Mouse (Mus musculus) CH12.LX (cell line): Measurements from ENCODE around the gene Spred2. TPM values are rescaled to one million over a fixed set of nuclear protein-coding genes. Genes with fewer than 3 reads are reported as not detected.

ENCODE experiments used
- DNase-seq: peaks from one replicate; pipeline ENCODE4 v3.0.0-alpha.2; 2013; ENCODE audit errors: extremely low read depth
- H3K27ac ChIP-seq: 2 replicates; pipeline ENCODE4 v1.5.1; 2012; ENCODE audit warnings: low read depth, mild to moderate bottlenecking, control low read depth, moderate library complexity; ENCODE audit not compliant: insufficient read depth
- H3K27me3 ChIP-seq: replicated peaks from 2 replicates; pipeline ENCODE3; 2012; ENCODE audit warnings: inconsistent platforms
- H3K36me3 ChIP-seq, 2 experiments: replicated peaks in 1 of 2; 2 replicates each; pipeline versions ENCODE3 to v1.6.1; 2012; ENCODE audit warnings: inconsistent platforms in 1 of 2, low read length in 1 of 2, mild to moderate bottlenecking in 1 of 2, mixed read lengths in 1 of 2, moderate library complexity in 1 of 2; ENCODE audit not compliant: control insufficient read depth in 1 of 2, insufficient read depth in 1 of 2
- H3K4me1 ChIP-seq, 2 experiments: 2 replicates each; pipeline ENCODE4 v1.6.1; 2012; ENCODE audit warnings: inconsistent platforms in 1 of 2, moderate library complexity in 1 of 2; ENCODE audit not compliant: insufficient read depth in 2 of 2, control insufficient read depth in 1 of 2
- H3K4me2 ChIP-seq: 2 replicates; pipeline ENCODE4 v1.6.1; 2012; ENCODE audit warnings: low read depth, mild to moderate bottlenecking, control low read depth; ENCODE audit not compliant: poor library complexity, insufficient read depth, severe bottlenecking
- H3K4me3 ChIP-seq, 3 experiments: fragments of 150-350 bp in 1 of 3; sonication (generic) in 1 of 3; replicated peaks in 1 of 3; 2 replicates each; pipeline versions ENCODE3 to v1.5.1; 2011 to 2012; ENCODE audit warnings: low read depth in 2 of 3, low read length in 2 of 3, mild to moderate bottlenecking in 2 of 3, moderate library complexity in 2 of 3, control low read depth in 1 of 3, improper control_type of control experiment in 1 of 3, inconsistent platforms in 1 of 3, mixed read lengths in 1 of 3; ENCODE audit not compliant: poor library complexity in 1 of 3
- H3K79me2 ChIP-seq: replicated peaks from 2 replicates; pipeline ENCODE4 v1.6.1; 2012; ENCODE audit warnings: mild to moderate bottlenecking, moderate library complexity; ENCODE audit not compliant: control insufficient read depth, poor library complexity, insufficient read depth, severe bottlenecking; ENCODE audit errors: extremely low read depth
- H3K9ac ChIP-seq: 2 replicates; pipeline ENCODE4 v1.6.1; 2012; ENCODE audit warnings: low read depth, mild to moderate bottlenecking, control low read depth, moderate library complexity; ENCODE audit not compliant: insufficient read depth
- H3K9me3 ChIP-seq: replicated peaks from 2 replicates; pipeline ENCODE3; 2012; ENCODE audit warnings: low read length, inconsistent platforms, mixed read lengths
- CHD2 ChIP-seq: IDR thresholded peaks from 2 replicates; pipeline ENCODE4 v1.6.1; 2011; ENCODE audit warnings: low read length, improper control_type of control experiment
- E2F4 ChIP-seq: IDR thresholded peaks from 2 replicates; pipeline ENCODE4 v1.6.1; 2011; ENCODE audit warnings: low read depth, low read length, improper control_type of control experiment; ENCODE audit not compliant: insufficient replicate concordance
- ELF1 ChIP-seq: IDR thresholded peaks from 2 replicates; pipeline ENCODE4 v1.6.1; 2014; ENCODE audit warnings: low read depth, mild to moderate bottlenecking, inconsistent platforms, low read length, improper control_type of control experiment
- EP300 ChIP-seq: IDR thresholded peaks from 2 replicates; pipeline ENCODE4 v1.6.1; 2011; ENCODE audit warnings: low read length, improper control_type of control experiment
- GABPA ChIP-seq: IDR thresholded peaks from 2 replicates; pipeline ENCODE4 v1.6.1; 2012; ENCODE audit warnings: low read depth, low read length, improper control_type of control experiment, inconsistent platforms; ENCODE audit not compliant: insufficient replicate concordance
- JUND ChIP-seq: conservative IDR thresholded peaks from 2 replicates; pipeline ENCODE4 v1.6.1; 2011; ENCODE audit warnings: low read depth, low read length, improper control_type of control experiment
- MAFK ChIP-seq: IDR thresholded peaks from 2 replicates; pipeline ENCODE4 v1.6.1; 2011; ENCODE audit warnings: low read length, improper control_type of control experiment; ENCODE audit not compliant: insufficient replicate concordance
- MAX ChIP-seq: IDR thresholded peaks from 2 replicates; pipeline ENCODE4 v1.6.1; 2011; ENCODE audit warnings: low read length, improper control_type of control experiment
- MAZ ChIP-seq: IDR thresholded peaks from 2 replicates; pipeline ENCODE4 v1.6.1; 2012; ENCODE audit warnings: low read depth, mild to moderate bottlenecking, inconsistent platforms, low read length, improper control_type of control experiment, moderate library complexity
- MXI1 ChIP-seq: IDR thresholded peaks from 2 replicates; pipeline ENCODE4 v1.6.1; 2011; ENCODE audit warnings: mild to moderate bottlenecking, low read depth, low read length, improper control_type of control experiment
- MYC ChIP-seq: IDR thresholded peaks from 2 replicates; pipeline ENCODE4 v1.6.1; 2011; ENCODE audit warnings: low read depth, mild to moderate bottlenecking, improper control_type of control experiment, low read length
- POLR2AphosphoS2 ChIP-seq: IDR thresholded peaks from 2 replicates; pipeline ENCODE4 v1.6.1; 2011; ENCODE audit warnings: low read depth, low read length, improper control_type of control experiment
- SIN3A ChIP-seq: IDR thresholded peaks from 2 replicates; pipeline ENCODE4 v1.6.1; 2012; ENCODE audit warnings: low read length, improper control_type of control experiment, inconsistent platforms
- TBP ChIP-seq: conservative IDR thresholded peaks from 2 replicates; pipeline ENCODE4 v1.6.1; 2011; ENCODE audit warnings: low read depth, low read length, improper control_type of control experiment
- UBTF ChIP-seq: IDR thresholded peaks from 2 replicates; pipeline ENCODE4 v1.6.1; 2012; ENCODE audit warnings: low read depth, mild to moderate bottlenecking, inconsistent platforms, low read length, improper control_type of control experiment, moderate library complexity
- USF1 ChIP-seq: IDR thresholded peaks from 2 replicates; pipeline ENCODE4 v1.6.1; 2014; ENCODE audit warnings: low read depth, mild to moderate bottlenecking, inconsistent platforms, low read length, improper control_type of control experiment
- USF2 ChIP-seq: conservative IDR thresholded peaks from 2 replicates; pipeline ENCODE4 v1.6.1; 2011; ENCODE audit warnings: low read depth, low read length, improper control_type of control experiment
- ZKSCAN1 ChIP-seq: IDR thresholded peaks from 2 replicates; pipeline ENCODE4 v1.6.1; 2012; ENCODE audit warnings: low read depth, inconsistent platforms, low read length, improper control_type of control experiment, borderline replicate concordance
- ZMIZ1 ChIP-seq: IDR thresholded peaks from 2 replicates; pipeline ENCODE4 v1.6.1; 2012; ENCODE audit warnings: low read depth, mild to moderate bottlenecking, inconsistent platforms, low read length, improper control_type of control experiment
- ZNF384 ChIP-seq: IDR thresholded peaks from 2 replicates; pipeline ENCODE4 v1.6.1; 2012; ENCODE audit warnings: low read depth, low read length, improper control_type of control experiment, inconsistent platforms
- dilution Hi-C: fragments of 300-500 bp; cut with MboI; formaldehyde crosslinking; loops from 2 replicates; pipeline ENCODE4 v1.14.3; 2020; ENCODE audit warnings: low sequenced_read_pairs; ENCODE audit not compliant: extremely low pct_unique_long_range_greater_than_20kb, extremely low pct_ligation_motif_present
- in situ Hi-C: fragments of 300-500 bp; cut with MboI; formaldehyde crosslinking; loops from 3 replicates; pipeline ENCODE4 v1.14.3; 2019; ENCODE audit warnings: low sequenced_read_pairs, low pct_ligation_motif_present, low pct_unique_long_range_greater_than_20kb, mixed read lengths
- polyA plus RNA-seq: library from polyadenylated mRNA; unstranded; fragments of >175 nt; gene quantifications from 2 replicates; pipeline ENCODE4 v1.2.1, GENCODE M21; 2012; ENCODE audit warnings: low read depth; ENCODE audit not compliant: insufficient read length
- total RNA-seq, 2 experiments: library from RNA; depleted of rRNA; stranded (reverse); fragments of 300-350 nt in 1 of 2; fragments of >200 nt in 1 of 2; gene quantifications; 2 replicates each; pipeline ENCODE4 v1.2.3; 2012 to 2014

Gene Spred2
- total and polyA plus RNA-seq, 3 experiments, result 1.4 to 15.8 (median 4.2) TPM

GRCm38 (mm10) chr11:20053951-20054350 lies 129.8 kb downstream of the Spred2 start:
- no peak overlapping the region for H3K4me2 ChIP-seq
- peaks cover 26 to 40% of the 10 kb centered on the region in 2 experiments for H3K36me3 ChIP-seq
- no peak for DNase-seq
- peaks cover 0 to 19% of the 10 kb centered on the region in 2 experiments; a peak in 2 of 4 replicates for H3K4me1 ChIP-seq
- no peak overlapping the region for H3K27ac ChIP-seq
- no peaks in the 10 kb centered on the region for H3K9me3 ChIP-seq
- in situ Hi-C loops (no loop called here), dilution Hi-C loops (no loop called here)
- TF ChIP-seq UBTF (no peak), ZNF384 (no peak), ZMIZ1 (no peak), USF1 (no peak), JUND (no peak), MXI1 (no peak), ZKSCAN1 (peak; percentile 74), E2F4 (no peak)
- H3K4me3 ChIP-seq, result no peak overlapping the region
- no peaks in the 10 kb centered on the region for H3K79me2 ChIP-seq
- H3K27me3 ChIP-seq, result no peaks in the 10 kb centered on the region
- H3K9ac ChIP-seq, result no peak overlapping the region

- Histone ChIP-seq H3K27ac (no peak overlapping the region), H3K4me3 (no peak overlapping the region), H3K9me3 (no peaks in the 10 kb centered on the region), H3K4me2 (no peak overlapping the region), H3K27me3 (no peaks in the 10 kb centered on the region), H3K4me1 (peaks cover 0 to 19% of the 10 kb centered on the region in 2 experiments; a peak in 2 of 4 replicates), H3K36me3 (peaks cover 33 to 47% of the 10 kb centered on the region in 2 experiments), H3K9ac (no peak overlapping the region), H3K79me2 (no peaks in the 10 kb centered on the region)
- TF ChIP-seq MAZ (no peak), MYC (no peak), ELF1 (no peak), USF2 (no peak), MAFK (no peak), ZKSCAN1 (no peak), TBP (no peak), SIN3A (no peak), MAX (no peak), EP300 (no peak), CHD2 (no peak), UBTF (no peak), POLR2AphosphoS2 (no peak), JUND (no peak), E2F4 (no peak), GABPA (no peak)
- no peak for DNase-seq
- dilution Hi-C loops, result no loop called here
- in situ Hi-C loops, result no loop called here
Measured at GRCm38 (mm10) chr11:20054617-20055016, 130.4 kb downstream of the Spred2 start.
